Mouse (Mus musculus) liver, embryonic 16.5 days (tissue): ENCODE measurements around the gene Hoxb4. TPM values are rescaled to one million over a fixed set of nuclear protein-coding genes. Genes with fewer than 3 reads are reported as not detected.
A peak's percentile ranks its signal among the peaks of the same experiment; 100 is the strongest.

Source experiments
- ATAC-seq: fragments of 200-750 bp; cut with Nextera tagmentation; 2 replicates; pipeline ENCODE4 v1.8.0; 2017; ENCODE audit warnings: low read depth, mild to moderate bottlenecking, moderate number of reproducible peaks, moderate library complexity
- H3K27ac ChIP-seq: fragments of 300-500 bp; sonication (generic); 2 replicates; pipeline ENCODE4 v1.5.1; 2014; ENCODE audit warnings: mild to moderate bottlenecking, low read length
- H3K27me3 ChIP-seq: fragments of 300-500 bp; sonication (generic); 2 replicates; pipeline ENCODE4 v1.6.1; 2014; ENCODE audit warnings: low read depth, low read length, mixed read lengths; ENCODE audit not compliant: control insufficient read depth, insufficient read depth
- H3K36me3 ChIP-seq: fragments of 300-500 bp; sonication (generic); 2 replicates; pipeline ENCODE4 v1.6.1; 2014; ENCODE audit warnings: mild to moderate bottlenecking; ENCODE audit not compliant: control insufficient read depth, insufficient read depth
- H3K4me1 ChIP-seq: fragments of 300-500 bp; sonication (generic); 2 replicates; pipeline ENCODE4 v1.6.1; 2014; ENCODE audit warnings: low read depth, low read length, mixed read lengths; ENCODE audit not compliant: control insufficient read depth
- H3K4me2 ChIP-seq: fragments of 300-500 bp; sonication (generic); 2 replicates; pipeline ENCODE4 v1.6.1; 2014; ENCODE audit warnings: low read depth, low read length, mixed read lengths
- H3K4me3 ChIP-seq: fragments of 300-500 bp; sonication (generic); 2 replicates; pipeline ENCODE4 v1.5.1; 2014; ENCODE audit warnings: low read depth, mild to moderate bottlenecking, low read length
- H3K9ac ChIP-seq: fragments of 300-500 bp; sonication (generic); 2 replicates; pipeline ENCODE4 v1.6.1; 2014; ENCODE audit warnings: low read depth, low read length
- H3K9me3 ChIP-seq: fragments of 300-500 bp; sonication (generic); replicated peaks from 2 replicates; pipeline ENCODE4 v1.6.1; 2016; ENCODE audit warnings: low read length; ENCODE audit not compliant: control insufficient read depth
- WGBS: fragments of 180-500 bp; shearing (Covaris S2); extraction: QIAGEN DNeasy Blood & Tissue Kit; methylation state at CpG from one replicate; pipeline ENCODE4 v1.1.7; 2014; ENCODE audit not compliant: insufficient replicate concordance; 5-methylcytosine and 5-hydroxymethylcytosine counted together
- polyA plus RNA-seq: library from polyadenylated mRNA; unstranded; fragments of >200 nt; fragmentation: Nextera tagmentation; extraction: Ambion mirVana; gene quantifications from 2 replicates; pipeline ENCODE4 v1.2.1, GENCODE M21; 2015

Hoxb4 gene
- polyA plus RNA-seq, 1 experiment from 2014 or later, result 0.08 TPM

DNA sequence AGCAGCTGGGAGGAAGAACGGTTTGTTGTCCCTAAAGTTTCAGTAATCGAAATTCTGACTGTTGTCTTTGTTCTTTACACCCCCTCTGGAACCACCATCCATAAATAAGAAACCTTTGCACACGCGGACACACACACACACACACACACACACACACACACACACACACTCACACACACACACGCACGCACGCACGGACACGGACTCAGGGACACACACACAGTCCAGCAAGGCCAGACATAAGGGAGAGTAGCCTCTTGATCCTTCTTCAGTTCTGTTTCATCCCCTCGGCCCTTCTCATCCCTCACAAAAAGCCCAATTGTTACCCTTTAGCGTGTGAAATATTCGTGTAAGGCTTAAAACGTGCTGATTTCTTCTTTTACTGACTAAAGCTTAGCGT, 39.7 kb upstream of the Hoxb4 start:
- no peak for ATAC-seq
- peaks cover 98% of the 10 kb centered on the region for H3K27me3 ChIP-seq
- no peak overlapping the region for H3K9ac ChIP-seq
- H3K27ac ChIP-seq, result no peak overlapping the region
- WGBS, result 11% methylated on average over 14 of the region's 14 CpGs
- no peaks in the 10 kb centered on the region for H3K4me1 ChIP-seq
- H3K4me2 ChIP-seq, result no peak overlapping the region
- no peaks in the 10 kb centered on the region for H3K36me3 ChIP-seq
- H3K9me3 ChIP-seq, result no peaks in the 10 kb centered on the region
- no peak overlapping the region for H3K4me3 ChIP-seq

DNA sequence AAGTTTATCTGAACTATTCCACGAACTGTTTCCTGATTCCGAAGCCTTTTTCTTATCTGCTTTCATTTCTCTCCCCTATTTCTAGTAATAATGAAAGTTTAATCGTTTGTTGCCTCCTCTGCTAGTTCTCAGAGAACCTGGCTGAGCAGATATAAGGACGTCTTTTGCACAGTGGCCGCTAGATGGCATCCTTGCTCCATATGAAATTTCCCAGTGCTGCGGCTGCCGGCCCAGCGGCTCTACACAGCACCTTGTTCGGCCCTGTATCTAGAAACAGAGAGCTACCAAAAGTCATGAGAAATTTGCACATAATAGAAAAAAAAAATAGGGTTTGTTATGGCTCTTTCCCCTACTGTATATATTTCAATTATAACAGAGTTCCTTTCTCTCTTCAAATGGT, 39.3 kb upstream of the Hoxb4 start:
- H3K9ac ChIP-seq, result no peak overlapping the region
- H3K4me2 ChIP-seq, result no peak overlapping the region
- H3K36me3 ChIP-seq, result no peaks in the 10 kb centered on the region
- under 1% methylated on average over 9 of the region's 9 CpGs for WGBS
- peaks cover 98% of the 10 kb centered on the region for H3K27me3 ChIP-seq
- no peaks in the 10 kb centered on the region for H3K9me3 ChIP-seq
- no peak overlapping the region for H3K4me3 ChIP-seq
- no peak overlapping the region for H3K27ac ChIP-seq
- no peak for ATAC-seq
- H3K4me1 ChIP-seq, result no peaks in the 10 kb centered on the region

DNA sequence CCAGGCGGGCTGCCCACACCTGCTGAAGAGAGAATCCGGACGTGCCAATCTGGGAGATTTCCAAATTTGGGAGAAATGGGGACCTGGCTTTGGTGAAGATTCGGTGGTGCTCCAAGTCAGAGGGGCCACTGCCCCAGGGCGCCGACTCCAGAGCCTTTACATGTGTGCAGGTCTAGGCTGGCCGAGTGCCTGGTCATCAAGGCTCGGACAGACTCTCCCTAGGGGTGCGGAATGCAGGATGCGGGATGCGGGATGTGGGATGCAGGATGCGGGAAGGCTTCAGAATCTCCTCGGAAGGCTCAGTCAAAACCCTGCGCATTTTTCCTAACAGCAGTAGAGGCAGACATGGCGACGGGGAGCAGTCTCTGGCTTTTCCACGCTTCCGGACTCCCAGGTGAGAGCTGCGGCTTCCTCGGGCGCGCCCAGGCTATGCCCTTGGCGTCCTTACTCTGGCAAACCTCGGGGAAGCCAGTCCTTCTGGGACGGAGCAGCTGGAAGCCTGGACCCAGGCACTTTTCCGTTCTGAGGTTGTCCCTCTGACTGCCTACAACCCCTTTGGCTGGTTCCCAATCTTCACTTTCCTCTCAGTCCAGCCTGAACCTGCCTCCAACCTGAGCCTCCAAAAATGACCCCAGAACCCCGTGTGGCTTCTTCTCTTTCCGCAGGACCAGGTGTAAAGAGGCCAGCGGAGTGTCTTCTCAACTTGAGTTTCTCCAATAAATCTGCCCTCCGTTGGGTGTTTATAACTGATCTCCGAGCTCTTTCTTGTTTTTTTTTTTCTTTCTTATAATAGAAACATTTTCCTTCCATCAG, 38.4 kb upstream of the Hoxb4 start:
- no peak overlapping the region for H3K27ac ChIP-seq
- H3K4me2 ChIP-seq, result no peak overlapping the region
- no peak for ATAC-seq
- H3K36me3 ChIP-seq, result no peaks in the 10 kb centered on the region
- no peaks in the 10 kb centered on the region for H3K9me3 ChIP-seq
- WGBS, result 5% methylated on average over 31 of the region's 31 CpGs
- H3K4me3 ChIP-seq, result no peak overlapping the region
- H3K27me3 ChIP-seq, result peaks cover 98% of the 10 kb centered on the region
- H3K9ac ChIP-seq, result no peak overlapping the region
- no peaks in the 10 kb centered on the region for H3K4me1 ChIP-seq

- Histone ChIP-seq H3K4me2 (no peak overlapping the region), H3K27ac (no peak overlapping the region), H3K9ac (no peak overlapping the region), H3K27me3 (peaks cover 98% of the 10 kb centered on the region), H3K4me3 (no peak overlapping the region), H3K36me3 (no peaks in the 10 kb centered on the region), H3K4me1 (no peaks in the 10 kb centered on the region), H3K9me3 (no peaks in the 10 kb centered on the region)
- ATAC-seq, result no peak
- WGBS, result 15% methylated on average over 8 of the region's 8 CpGs
Measured at GRCm38 (mm10) chr11:96280399-96281378, 37.4 kb upstream of the Hoxb4 start.

GRCm38 (mm10) chr11:96281396-96281795, 36.7 kb upstream of the Hoxb4 start:
- H3K36me3 ChIP-seq, result no peaks in the 10 kb centered on the region
- H3K4me2 ChIP-seq, result no peak overlapping the region
- ATAC-seq, result no peak
- H3K9me3 ChIP-seq, result no peaks in the 10 kb centered on the region
- H3K4me3 ChIP-seq, result no peak overlapping the region
- no peaks in the 10 kb centered on the region for H3K4me1 ChIP-seq
- no peak overlapping the region for H3K27ac ChIP-seq
- 6% methylated on average over 18 of the region's 18 CpGs for WGBS
- H3K9ac ChIP-seq, result no peak overlapping the region
- peaks cover 98% of the 10 kb centered on the region for H3K27me3 ChIP-seq

GRCm38 (mm10) chr11:96281855-96282570, 36.1 kb upstream of the Hoxb4 start, which contains the start of gene Hoxb8:
Hoxb8 (plus strand) TSS chr11:96281905.
- Histone ChIP-seq H3K36me3 (no peaks in the 10 kb centered on the region), H3K27ac (no peak within 1 kb of the TSS), H3K9ac (no peak within 1 kb of the TSS), H3K9me3 (no peaks in the 10 kb centered on the region), H3K27me3 (peaks cover 98% of the 10 kb centered on the region), H3K4me2 (no peak within 1 kb of the TSS), H3K4me3 (no peak within 1 kb of the TSS), H3K4me1 (no peaks in the 10 kb centered on the region)
- no peak for ATAC-seq
- 3% methylated on average over 27 of the region's 27 CpGs for WGBS

- Histone ChIP-seq H3K27me3 (peaks cover 99% of the 10 kb centered on the region), H3K9ac (no peak overlapping the region), H3K4me1 (no peaks in the 10 kb centered on the region), H3K4me2 (no peak overlapping the region), H3K27ac (no peak overlapping the region), H3K9me3 (no peaks in the 10 kb centered on the region), H3K4me3 (no peak overlapping the region), H3K36me3 (no peaks in the 10 kb centered on the region)
- under 1% methylated on average over 49 of the region's 49 CpGs for WGBS
- no peak for ATAC-seq
Measured at GRCm38 (mm10) chr11:96282795-96283430, 35.2 kb upstream of the Hoxb4 start.

DNA sequence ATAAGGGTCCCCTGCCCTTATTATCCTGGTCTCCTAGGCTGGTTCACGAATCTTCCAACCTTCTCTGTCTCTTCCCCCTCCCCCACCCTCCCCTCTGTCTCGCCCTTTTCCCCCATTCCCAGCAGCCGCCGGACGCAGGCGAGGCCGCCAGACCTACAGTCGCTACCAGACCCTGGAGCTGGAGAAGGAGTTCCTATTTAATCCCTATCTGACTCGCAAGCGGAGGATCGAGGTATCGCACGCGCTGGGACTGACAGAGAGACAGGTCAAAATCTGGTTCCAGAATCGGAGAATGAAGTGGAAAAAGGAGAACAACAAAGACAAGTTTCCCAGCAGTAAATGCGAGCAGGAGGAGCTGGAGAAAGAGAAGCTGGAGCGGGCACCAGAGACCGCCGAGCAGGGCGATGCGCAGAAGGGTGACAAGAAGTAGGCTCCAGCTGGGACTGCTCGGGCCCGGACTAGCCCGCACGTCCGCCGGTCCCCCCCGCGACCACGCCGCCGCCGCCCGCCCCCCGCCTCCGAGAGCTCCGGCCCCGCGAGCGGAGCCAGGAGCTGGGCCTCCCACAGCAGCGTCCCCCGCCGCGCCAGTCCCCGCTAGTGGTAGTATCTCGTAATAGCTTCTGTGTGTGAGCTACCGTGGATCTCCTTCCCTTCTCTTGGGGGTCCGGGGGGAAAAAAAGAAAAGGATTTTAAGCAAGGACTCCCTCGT, 33.9 kb upstream of the Hoxb4 start:
- H3K4me3 ChIP-seq, result peak overlapping the region; percentile 35
- H3K27me3 ChIP-seq, result peaks cover 99% of the 10 kb centered on the region
- H3K4me2 ChIP-seq, result peak overlapping the region; percentile 17; the same call in 1 of the 2 replicates
- WGBS, result 1% methylated on average over 42 of the region's 49 CpGs
- no peaks in the 10 kb centered on the region for H3K36me3 ChIP-seq
- ATAC-seq, result no peak
- no peaks in the 10 kb centered on the region for H3K4me1 ChIP-seq
- no peaks in the 10 kb centered on the region for H3K9me3 ChIP-seq
- no peak overlapping the region for H3K27ac ChIP-seq
- H3K9ac ChIP-seq, result no peak overlapping the region
